Mouse (Mus musculus) hindbrain, embryonic 12.5 days (tissue): ENCODE results near the gene Map2. TPM values are rescaled to one million over a fixed set of nuclear protein-coding genes. Genes with fewer than 3 reads are reported as not detected.

ENCODE experiments used
- polyA plus RNA-seq: library from polyadenylated mRNA; unstranded; fragments of >200 nt; fragmentation: Nextera tagmentation; extraction: Ambion mirVana; gene quantifications from 2 replicates; pipeline ENCODE4 v1.2.1, GENCODE M21; 2016

Gene Map2
- polyA plus RNA-seq, 1 experiment from 2014 or later, result 365 TPM

Other genes with a start within 250 kb of the Map2 start
- gene Crygf, start 248.8 kb upstream of the Map2 start, polyA plus RNA-seq, result not detected in 2 replicates